Mouse (Mus musculus): ENCODE data around the gene Abcc4.

- no peak for TF ChIP-seq CTCF (IDR thresholded peaks at IDR 0.05; ENCODE audit: low read depth, low read length)
- TF ChIP-seq GATA1 (IDR thresholded peaks at IDR 0.05; ENCODE audit: borderline replicate concordance, low read length) = no peak
Observed at GRCm38 (mm10) chr14:118464401-118464800, 241.6 kb downstream of the Abcc4 start.
